Mouse (Mus musculus) adrenal gland (tissue): ENCODE results near the gene A930004D18Rik.

Source experiments
- intact Hi-C: fragments of 180-260 bp; cut with DNase I; formaldehyde crosslinking; loops from one replicate; pipeline ENCODE4 v1.15.1; 2025

A930004D18Rik gene

GRCm38 (mm10) chr2:18039566-18040290 is 2.2 kb upstream of the A930004D18Rik start:
- intact Hi-C loops, result loop anchor here (5.0 kb wide), 1 partner anchor 653 kb away; the partner anchor contains the start of gene Spag6

- intact Hi-C loops, result loop anchor here (5.0 kb wide), 1 partner anchor 653 kb away; the partner anchor contains the start of gene Spag6
Observed at GRCm38 (mm10) chr2:18038895-18039371, 1.4 kb upstream of the A930004D18Rik start.

- intact Hi-C loops, result loop anchor here (5.0 kb wide), 1 partner anchor 654 kb away; the partner anchor contains the start of gene Spag6
Observed at GRCm38 (mm10) chr2:18038141-18038752, 710 bp upstream of the A930004D18Rik start.

GRCm38 (mm10) chr2:18034371-18035250 is 2.9 kb downstream of the A930004D18Rik start:
- intact Hi-C loops, result loop anchor here (5.0 kb wide), 1 partner anchor 658 kb away; the partner anchor contains the start of gene Spag6

GRCm38 (mm10) chr2:18033166-18034108 is 4.1 kb downstream of the A930004D18Rik start:
- intact Hi-C loops, result no loop called here

GRCm38 (mm10) chr2:18032538-18032895 is 5.0 kb downstream of the A930004D18Rik start:
- intact Hi-C loops, result no loop called here

- intact Hi-C loops, result no loop called here
Observed at GRCm38 (mm10) chr2:18031831-18032537, 5.6 kb downstream of the A930004D18Rik start.

GRCm38 (mm10) chr2:18031271-18031821 is 6.2 kb downstream of the A930004D18Rik start:
- intact Hi-C loops, result no loop called here

GRCm38 (mm10) chr2:18030581-18030980 is 7.0 kb downstream of the A930004D18Rik start:
- intact Hi-C loops, result no loop called here

GRCm38 (mm10) chr2:18029656-18030055 is 7.9 kb downstream of the A930004D18Rik start:
- intact Hi-C loops, result loop anchor here (2.0 to 10.0 kb wide), 7 partner anchors 35 to 738 kb away; no protein-coding TSS in a partner anchor

- intact Hi-C loops, result loop anchor here (2.0 to 10.0 kb wide), 7 partner anchors 36 to 739 kb away; no protein-coding TSS in a partner anchor
Observed at GRCm38 (mm10) chr2:18028140-18029021, 9.2 kb downstream of the A930004D18Rik start.

- intact Hi-C loops, result loop anchor here (2.0 to 10.0 kb wide), 7 partner anchors 37 to 740 kb away; no protein-coding TSS in a partner anchor
Observed at GRCm38 (mm10) chr2:18027448-18028139, 9.9 kb downstream of the A930004D18Rik start.

- intact Hi-C loops, result loop anchor here (5.0 to 10.0 kb wide), 6 partner anchors 179 to 741 kb away; no protein-coding TSS in a partner anchor
Observed at GRCm38 (mm10) chr2:18026116-18026947, 11.2 kb downstream of the A930004D18Rik start.

GRCm38 (mm10) chr2:18025781-18026115 is 11.8 kb downstream of the A930004D18Rik start:
- intact Hi-C loops, result loop anchor here (5.0 to 10.0 kb wide), 6 partner anchors 178 to 742 kb away; no protein-coding TSS in a partner anchor

- intact Hi-C loops, result loop anchor here (5.0 to 10.0 kb wide), 6 partner anchors 178 to 742 kb away; no protein-coding TSS in a partner anchor
Observed at GRCm38 (mm10) chr2:18025116-18025515, 12.4 kb downstream of the A930004D18Rik start.

GRCm38 (mm10) chr2:18022886-18023285 is 14.7 kb downstream of the A930004D18Rik start:
- intact Hi-C loops, result loop anchor here (10.0 kb wide), 2 partner anchors 378 to 562 kb away; no protein-coding TSS in a partner anchor
